Mouse (Mus musculus) thymus, adult 2 months (tissue): ENCODE measurements at regions not wholly inside any gene's neighbourhood (a gene's known extent, or its start where the extent isn't known, plus 50 kb on each side); places are given as distances from the start of the nearest gene placed in this dataset.

Experiments
- CTCF ChIP-seq: fragments of 200-500 bp; IDR thresholded peaks from 2 replicates; pipeline ENCODE4 v1.5.1; 2012; ENCODE audit warnings: mild to moderate bottlenecking, control low read depth, low read length, moderate library complexity, borderline replicate concordance; ENCODE audit not compliant: control insufficient read depth, poor library complexity, insufficient read depth; ENCODE audit errors: extremely low read depth
- POLR2A ChIP-seq: fragments of 200-500 bp; IDR thresholded peaks from 2 replicates; pipeline ENCODE4 v1.6.1; 2012; ENCODE audit warnings: mild to moderate bottlenecking, low read length, control low read depth, moderate library complexity; ENCODE audit not compliant: control insufficient read depth, poor library complexity, insufficient read depth; ENCODE audit errors: extremely low read depth

- TF ChIP-seq CTCF (no peak), POLR2A (no peak)
Observed at GRCm38 (mm10) chr10:17352202-17352994, 370.6 kb upstream of the Cited2 start.
